Comparison of ENCODE assay signal across 10 mouse cellular contexts in genomic region chr4:124983893-124984526, GRCm38 (mm10). TPM values are rescaled to one million over a fixed set of nuclear protein-coding genes. Genes with fewer than 3 reads are reported as not detected.
DNase-seq lines count a peak whose midpoint lies in the region; ATAC-seq and TF ChIP-seq lines count a peak whose summit lies in the region.
"Had no signal": no experiment of that assay in that cellular context is flagged by ENCODE, and none has a peak within 500 bp of the region (broad histone marks: within the 10 kb centered on the region; RNA-seq: fewer than 3 reads in every experiment).

No protein-coding gene starts in this region.

- peaks cover 16% of the 10 kb centered on the region for H3K27me3 ChIP-seq in liver, adult 2 months (ENCODE audit: control insufficient read depth, insufficient read depth, low read length)
- H3K27me3 ChIP-seq in liver, embryonic 12.5 days (replicated peaks): peaks cover 90% of the 10 kb centered on the region

- no peaks in the 10 kb centered on the region for H3K36me3 ChIP-seq in liver, adult 2 months (ENCODE audit: control insufficient read depth, insufficient read depth, low read length)
- H3K36me3 ChIP-seq in liver, embryonic 12.5 days: no peaks in the 10 kb centered on the region

- no peak overlapping the region for H3K27ac ChIP-seq in liver, adult 2 months (replicated peaks; ENCODE audit: insufficient read depth, low read depth, low read length)
- no peak overlapping the region for H3K27ac ChIP-seq in liver, embryonic 12.5 days
- H3K27ac ChIP-seq in bone marrow, adult 2 months (ENCODE audit: control insufficient read depth, insufficient read depth, low read depth, low read length, poor library complexity): no peak overlapping the region

- DNase-seq in CD4-positive, CD25-positive, alpha-beta regulatory T cell, adult 2 months (ENCODE audit: low read depth, low spot score): peak; percentile 30
- DNase-seq in liver, adult 2 months (ENCODE audit: extremely low read depth, low read depth, low spot score): no peak
- peak; percentile 20 for DNase-seq in naive thymus-derived CD4-positive, alpha-beta T cell, adult 2 months (ENCODE audit: low read depth)
- no peak for DNase-seq in gastrocnemius, postnatal 4 days (ENCODE audit: low spot score in 2 of 2)
- DNase-seq: gastrocnemius, postnatal 25 days; kidney, postnatal 10 days had no signal

- no peak for TF ChIP-seq POLR2A in liver, adult 2 months (IDR thresholded peaks at IDR 0.05; ENCODE audit: extremely low read depth, insufficient read depth, low read length)
- TF ChIP-seq POLR2A in bone marrow, adult 2 months (IDR thresholded peaks at IDR 0.05; ENCODE audit: borderline replicate concordance, control insufficient read depth, low read depth, low read length): no peak

- no peak overlapping the region for H3K4me2 ChIP-seq in liver, embryonic 12.5 days

- no peaks in the 10 kb centered on the region for H3K9me3 ChIP-seq in liver, embryonic 12.5 days (replicated peaks)

- H3K79me2 ChIP-seq in liver, adult 2 months (ENCODE audit: control insufficient read depth, insufficient read depth, low read length): no peaks in the 10 kb centered on the region

- H3K4me1 ChIP-seq in liver, adult 2 months (ENCODE audit: control insufficient read depth, insufficient read depth, low read length): no peaks in the 10 kb centered on the region
- H3K4me1 ChIP-seq in liver, embryonic 12.5 days: peaks cover 10% of the 10 kb centered on the region; the same call in 1 of the 2 replicates
- no peaks in the 10 kb centered on the region for H3K4me1 ChIP-seq in bone marrow, adult 2 months (ENCODE audit: control insufficient read depth, insufficient read depth, low read length)

- peak; percentile 44 for TF ChIP-seq CTCF in liver, adult 2 months (IDR thresholded peaks at IDR 0.05; ENCODE audit: low read depth, low read length)
- peak; percentile 39; the same call in 1 of the 2 replicates for TF ChIP-seq CTCF in bone marrow, adult 2 months (IDR thresholded peaks at IDR 0.05; ENCODE audit: control insufficient read depth, insufficient read depth, low read length)

- no peak overlapping the region for H3K9ac ChIP-seq in liver, adult 2 months (ENCODE audit: low read depth, low read length)
- no peak overlapping the region for H3K9ac ChIP-seq in liver, embryonic 12.5 days

- no peak overlapping the region for H3K4me3 ChIP-seq in liver, adult 2 months (ENCODE audit: insufficient read depth, low read depth, low read length)
- no peak overlapping the region for H3K4me3 ChIP-seq in liver, embryonic 12.5 days
- no peak overlapping the region for H3K4me3 ChIP-seq in bone marrow, adult 2 months (replicated peaks; ENCODE audit: control insufficient read depth, low read depth, low read length)

- 22% methylated on average over 9 of the region's 9 CpGs for WGBS in liver, adult 2 months
- 16% methylated on average over 9 of the region's 9 CpGs for WGBS in liver, embryonic 12.5 days (ENCODE audit: insufficient replicate concordance)
- 15% methylated on average over 9 of the region's 9 CpGs for WGBS in bone marrow, adult 2 months

- no peak for ATAC-seq in CD4-positive, CD25-positive, alpha-beta regulatory T cell, adult 4 months
- no peak for ATAC-seq in liver, embryonic 12.5 days
- no peak for ATAC-seq in monocyte, adult 5-6 weeks (replicated peaks; ENCODE audit: insufficient number of reproducible peaks, low FRiP score, low TSS enrichment, poor library complexity, severe bottlenecking)

RNA-seq across cellular contexts. Expression of gene Rspo1, which starts 2.2 kb away (rescaled TPM):
- not detected for polyA plus RNA-seq in CD4-positive, CD25-positive, alpha-beta regulatory T cell, adult 4 months (2017; shearing (Covaris generic))
- 0.09 TPM in 1 of 2 replicates, not detected in the other for total RNA-seq in liver, adult 2 months (2014; rRNA removed)
- 0.37 and 0.56 TPM in 2 replicates for polyA plus RNA-seq in liver, adult 2 months (2012; rRNA removed)
- 1.2 and 1.4 TPM in 2 replicates for polyA plus RNA-seq in liver, embryonic 12.5 days (2016; fragmentation: Nextera tagmentation; extraction: Ambion mirVana)
- polyA plus RNA-seq in bone marrow, adult 2 months (2011; ENCODE audit: insufficient read depth, insufficient read length, low replicate concordance, missing spikeins): 1.6 TPM in 1 of 2 replicates, not detected in the other
- total RNA-seq in gastrocnemius, postnatal 4 days (2021): 1 to 10 TPM in 1 of 2 experiments, under 1 TPM in 1; 0.54 to 1.1 TPM
- total RNA-seq in monocyte, adult 5-6 weeks (2017): not detected in 3 replicates

RNA-seq across cellular contexts. Expression of gene Gnl2, which starts 32.4 kb away (rescaled TPM):
- polyA plus RNA-seq in CD4-positive, CD25-positive, alpha-beta regulatory T cell, adult 4 months (2017; shearing (Covaris generic)): 10 to 100 TPM; 72.3 to 96.7 TPM
- 19.3 and 22.0 TPM in 2 replicates for total RNA-seq in liver, adult 2 months (2014; rRNA removed)
- 7.1 and 13.7 TPM in 2 replicates for polyA plus RNA-seq in liver, adult 2 months (2012; rRNA removed)
- polyA plus RNA-seq in liver, embryonic 12.5 days (2016; fragmentation: Nextera tagmentation; extraction: Ambion mirVana): 69.9 and 72.5 TPM in 2 replicates
- 33.3 and 65.5 TPM in 2 replicates for polyA plus RNA-seq in bone marrow, adult 2 months (2011; ENCODE audit: insufficient read depth, insufficient read length, low replicate concordance, missing spikeins)
- 10 to 100 TPM; 45.4 to 58.1 TPM for total RNA-seq in gastrocnemius, postnatal 4 days (2021)
- 115 to 144 TPM (median 122 TPM) in 3 replicates for total RNA-seq in monocyte, adult 5-6 weeks (2017)

RNA-seq across cellular contexts. Expression of gene Cdca8, which starts 44.9 kb away (rescaled TPM):
- 10 to 100 TPM; 12.6 to 31.4 TPM for polyA plus RNA-seq in CD4-positive, CD25-positive, alpha-beta regulatory T cell, adult 4 months (2017; shearing (Covaris generic))
- total RNA-seq in liver, adult 2 months (2014; rRNA removed): 0.37 and 1.0 TPM in 2 replicates
- polyA plus RNA-seq in liver, adult 2 months (2012; rRNA removed): 0.67 and 0.91 TPM in 2 replicates
- polyA plus RNA-seq in liver, embryonic 12.5 days (2016; fragmentation: Nextera tagmentation; extraction: Ambion mirVana): 173 and 177 TPM in 2 replicates
- 65.8 and 99.2 TPM in 2 replicates for polyA plus RNA-seq in bone marrow, adult 2 months (2011; ENCODE audit: insufficient read depth, insufficient read length, low replicate concordance, missing spikeins)
- 10 to 100 TPM; 16.7 to 20.1 TPM for total RNA-seq in gastrocnemius, postnatal 4 days (2021)
- 1.3 to 2.7 TPM (median 2.0 TPM) in 3 replicates for total RNA-seq in monocyte, adult 5-6 weeks (2017)

RNA-seq across cellular contexts. Expression of gene 9930104L06Rik, which starts 47.2 kb away (rescaled TPM):
- polyA plus RNA-seq in CD4-positive, CD25-positive, alpha-beta regulatory T cell, adult 4 months (2017; shearing (Covaris generic)): 10 to 100 TPM; 13.0 to 24.8 TPM
- total RNA-seq in liver, adult 2 months (2014; rRNA removed): 3.4 and 4.1 TPM in 2 replicates
- 4.7 and 9.2 TPM in 2 replicates for polyA plus RNA-seq in liver, adult 2 months (2012; rRNA removed)
- polyA plus RNA-seq in liver, embryonic 12.5 days (2016; fragmentation: Nextera tagmentation; extraction: Ambion mirVana): 7.5 and 8.3 TPM in 2 replicates
- polyA plus RNA-seq in bone marrow, adult 2 months (2011; ENCODE audit: insufficient read depth, insufficient read length, low replicate concordance, missing spikeins): 5.8 and 7.6 TPM in 2 replicates
- 1 to 10 TPM; 9.6 to 9.8 TPM for total RNA-seq in gastrocnemius, postnatal 4 days (2021)
- 13.3 to 21.1 TPM (median 17.5 TPM) in 3 replicates for total RNA-seq in monocyte, adult 5-6 weeks (2017)

Comparison
In these comparisons a context has a peak if more than half of its experiments do, and no peak if none do; other contexts are left out.
1. DNase-seq: peak in CD4-positive, CD25-positive, alpha-beta regulatory T cell, adult 2 months (single experiment) and naive thymus-derived CD4-positive, alpha-beta T cell, adult 2 months (single experiment); none in liver, adult 2 months (single experiment) and gastrocnemius, postnatal 4 days (0 of 2).